Mouse (Mus musculus): ENCODE results near the gene Rnase12. TPM values are rescaled to one million over a fixed set of nuclear protein-coding genes. Genes with fewer than 3 reads are reported as not detected.

Gene Rnase12
- total RNA-seq (2023) = not detected in 2 replicates

DNA sequence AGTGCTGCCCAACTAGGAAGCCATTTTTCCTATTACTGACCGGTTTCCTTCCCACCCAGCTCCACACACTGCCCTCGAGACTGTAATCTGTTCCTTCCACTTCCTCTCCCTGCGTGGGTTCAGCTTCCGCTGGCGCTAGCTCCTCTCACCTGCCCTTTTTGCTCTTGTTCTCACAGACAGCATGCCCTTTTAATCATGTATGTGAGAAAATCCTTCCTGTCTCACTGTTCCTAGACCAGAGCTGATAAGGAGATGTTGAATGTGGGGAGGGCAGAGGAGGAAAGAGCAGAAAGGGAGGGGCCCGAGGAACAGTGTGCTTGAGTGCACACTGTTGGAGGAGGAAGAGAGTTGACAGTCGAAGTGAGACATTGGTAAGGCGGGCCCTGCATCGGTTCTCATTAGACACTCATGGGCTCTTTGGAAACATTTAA, at the start of gene Rnase12:
Gene Rnase12 (minus strand): TSS at position 261 of the 431 bp plus-strand sequence.

DNA sequence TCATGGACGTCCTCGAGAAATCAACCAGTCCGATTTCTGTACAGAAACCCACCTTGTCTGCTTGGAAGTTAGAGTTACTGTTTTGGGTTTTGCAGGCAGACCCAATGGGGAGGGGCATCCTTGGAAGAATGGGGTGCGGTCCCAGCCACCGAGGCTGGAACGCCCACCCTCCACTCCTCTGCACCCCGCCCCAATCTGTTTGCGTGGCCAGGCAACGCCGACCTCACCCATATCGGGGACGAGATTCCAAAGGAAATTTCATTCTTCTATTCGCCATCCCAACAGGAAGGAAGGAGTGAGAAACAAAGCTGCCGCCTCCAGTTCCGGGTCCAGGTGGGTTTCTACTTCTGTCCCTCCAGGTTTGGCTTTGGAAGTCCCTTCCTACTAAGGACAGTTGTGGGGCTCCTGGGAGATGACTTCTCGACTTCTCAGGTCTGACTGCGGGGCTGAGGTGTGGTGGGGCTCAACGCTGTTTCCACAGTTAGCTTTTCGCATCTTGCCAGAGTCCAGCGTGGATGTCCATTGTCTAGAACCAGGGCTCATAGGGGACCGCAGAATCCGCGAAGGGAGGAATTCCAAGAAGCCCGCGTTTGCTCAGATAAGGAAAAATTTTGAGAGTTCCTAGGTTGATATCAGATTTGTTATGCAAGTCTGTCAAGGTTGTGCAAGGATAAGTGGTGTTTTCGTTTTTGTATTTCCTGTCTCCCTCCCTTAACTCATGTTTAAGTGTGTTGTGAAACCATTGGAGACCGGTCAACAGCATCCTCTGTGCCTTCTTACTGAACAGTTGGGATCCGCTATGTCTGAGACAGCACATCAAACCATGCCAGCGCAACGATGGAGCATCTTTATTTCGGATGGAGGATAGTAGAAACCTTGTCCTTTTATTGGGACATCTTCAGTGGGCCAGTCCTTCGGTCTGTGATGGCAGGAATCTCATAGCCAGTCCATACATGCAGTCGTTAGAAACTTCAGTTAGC, 33.8 kb upstream of the Rnase12 start, which contains the start of the genes Rnase4 and Ang:
Gene Rnase4 (plus strand): TSS at position 157 of the 980 bp plus-strand sequence.
Gene Ang (plus strand): TSS at position 230 of the 980 bp plus-strand sequence.

DNA sequence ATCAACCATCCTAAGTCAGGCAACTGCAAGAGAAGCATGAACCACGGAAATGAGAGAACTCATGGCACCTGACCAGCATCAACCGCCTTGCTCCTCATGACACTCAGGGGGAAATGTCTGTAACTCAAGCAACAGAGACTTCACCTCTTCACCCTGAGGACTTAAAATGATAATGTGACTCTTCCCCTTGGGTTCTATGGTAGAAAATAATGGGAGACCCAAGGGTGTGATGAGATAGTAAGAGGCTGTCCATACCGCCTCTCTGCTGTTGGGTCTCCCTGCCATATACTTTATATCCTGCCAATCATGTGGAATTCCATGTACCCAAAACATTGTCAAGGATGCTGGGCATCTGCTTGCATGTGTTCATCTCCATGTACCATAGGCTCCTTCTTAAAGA, 16.9 kb upstream of the Rnase12 start, which contains the start of gene Olfr750:
Gene Olfr750 (minus strand): TSS at position 101 of the 400 bp plus-strand sequence.

DNA sequence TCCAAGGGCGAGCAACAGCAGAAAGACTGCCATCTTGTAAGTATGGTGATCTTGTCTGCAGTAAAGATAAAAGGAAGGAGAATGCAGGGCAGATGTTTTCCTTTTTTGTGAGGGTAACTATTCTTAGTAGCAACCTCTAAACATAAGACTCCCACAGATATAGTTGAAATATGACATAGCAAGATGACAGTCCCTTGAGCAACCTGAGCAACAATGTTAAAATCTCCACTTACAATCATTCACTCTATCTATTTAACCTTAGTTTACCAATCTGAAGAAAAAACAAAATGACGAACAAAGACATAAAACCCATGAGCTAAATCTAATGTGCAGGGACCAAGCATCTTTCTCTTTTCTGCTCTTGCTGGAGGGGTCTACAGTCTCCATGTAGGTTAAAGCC, 7.4 kb downstream of the Rnase12 start, which contains the start of gene Rnase11:
Gene Rnase11 (minus strand): TSS at position 101 of the 400 bp plus-strand sequence.

DNA sequence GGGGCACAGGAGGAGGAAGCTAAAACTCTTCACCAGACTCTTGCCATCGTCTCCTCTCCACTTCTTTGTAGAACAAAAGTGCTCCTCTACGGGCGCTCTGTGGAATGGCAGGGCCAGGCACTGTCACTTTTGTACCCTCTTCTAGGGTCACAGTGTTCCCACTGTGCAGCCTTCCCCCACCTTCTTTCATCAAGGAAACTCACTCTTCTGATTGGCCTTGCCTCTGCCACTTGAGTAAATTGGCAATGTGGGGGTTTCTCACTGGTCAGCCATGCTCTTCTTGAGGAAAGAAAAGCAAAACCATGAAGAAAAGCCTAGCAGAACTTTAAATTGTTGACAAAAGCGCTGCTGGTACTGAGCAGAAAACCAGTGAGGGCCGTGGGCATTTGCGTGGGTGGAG, 15.7 kb downstream of the Rnase12 start, which contains the start of gene Rnase9:
Gene Rnase9 (minus strand): TSS at position 101 of the 400 bp plus-strand sequence.

DNA sequence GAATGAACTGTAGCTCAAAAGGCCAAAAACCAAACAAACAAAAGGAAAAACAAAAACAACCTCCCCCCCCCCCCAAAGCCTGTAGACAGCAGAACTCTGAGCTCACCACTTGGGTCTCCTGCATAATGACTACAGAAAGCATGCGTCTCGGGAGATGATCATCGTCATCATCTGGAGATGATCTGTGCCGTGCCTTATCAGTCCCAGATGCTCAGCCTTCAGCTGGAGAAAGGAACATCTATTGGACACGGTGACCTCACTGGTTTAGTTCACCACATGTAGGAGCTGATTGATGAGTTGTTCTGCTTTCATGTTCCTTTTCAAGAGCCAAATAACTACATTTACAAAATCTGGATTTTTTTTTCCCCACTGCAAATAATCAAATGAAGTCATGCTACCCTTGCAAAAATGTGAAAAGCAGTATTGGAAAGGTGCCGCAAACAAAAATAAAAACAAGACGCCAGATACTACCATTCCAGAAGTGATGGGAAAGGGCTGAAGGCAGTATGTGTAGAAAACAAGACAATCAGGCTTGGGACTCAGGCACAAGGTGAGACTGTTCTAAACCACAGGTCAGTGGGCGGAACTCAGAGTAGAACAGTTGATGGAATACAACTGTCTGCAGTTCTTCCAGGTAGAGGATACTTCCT, 50.2 kb downstream of the Rnase12 start, which contains the start of gene Rnase10:
Gene Rnase10 (plus strand): TSS at position 600 of the 650 bp plus-strand sequence.

Other genes starting within 250 kb of the Rnase12 start
- gene Ccnb1ip1, start 249.9 kb downstream of the Rnase12 start, total RNA-seq (2023) = not detected in 2 replicates
- gene Parp2, start 249.8 kb downstream of the Rnase12 start, total RNA-seq (2023) = 23.5 and 35.4 TPM in 2 replicates
- gene Tep1, start 187.1 kb downstream of the Rnase12 start, total RNA-seq (2023) = 33.7 and 51.6 TPM in 2 replicates
- gene Klhl33, start 160.2 kb downstream of the Rnase12 start, total RNA-seq (2023) = 0.13 and 0.18 TPM in 2 replicates
- 14.8 and 15.6 TPM in 2 replicates for gene Osgep, start 132.8 kb downstream of the Rnase12 start, total RNA-seq (2023)
- gene Apex1, start 132.7 kb downstream of the Rnase12 start, total RNA-seq (2023) = 11.9 and 13.5 TPM in 2 replicates
- 64.3 and 86.6 TPM in 2 replicates for gene Pip4p1, start 126.8 kb downstream of the Rnase12 start, total RNA-seq (2023)
- 55.5 and 66.9 TPM in 2 replicates for gene Pnp, start 126.6 kb downstream of the Rnase12 start, total RNA-seq (2023)
- 43.8 and 69.2 TPM in 2 replicates for gene Gm49342, start 113.1 kb downstream of the Rnase12 start, total RNA-seq (2023)
- 4.6 and 5.7 TPM in 2 replicates for gene Pnp2, start 101.7 kb downstream of the Rnase12 start, total RNA-seq (2023)
- 0.25 TPM in 1 of 2 replicates, not detected in the other for gene Rnase10, start 49.9 kb downstream of the Rnase12 start, total RNA-seq (2023)
- not detected in 2 replicates for gene Rnase9, start 15.8 kb downstream of the Rnase12 start, total RNA-seq (2023)
- gene Rnase11, start 7.5 kb downstream of the Rnase12 start, total RNA-seq (2023) = not detected in 2 replicates
- not detected in 2 replicates for gene Olfr750, start 16.8 kb upstream of the Rnase12 start, total RNA-seq (2023)
- 3.6 and 5.4 TPM in 2 replicates for gene Rnase4, start 33.4 kb upstream of the Rnase12 start, total RNA-seq (2023)
- 2.0 and 3.2 TPM in 2 replicates for gene Ang, start 33.5 kb upstream of the Rnase12 start, total RNA-seq (2023)
- gene Eddm3b, start 56.8 kb upstream of the Rnase12 start, total RNA-seq (2023) = not detected in 2 replicates
- gene Rnase6, start 66.2 kb upstream of the Rnase12 start, total RNA-seq (2023) = 16.8 and 24.9 TPM in 2 replicates
- not detected in 2 replicates for gene Rnase1, start 89.1 kb upstream of the Rnase12 start, total RNA-seq (2023)
- gene Rnase2b, start 104.6 kb upstream of the Rnase12 start, total RNA-seq (2023) = 1.1 and 1.8 TPM in 2 replicates
- gene Ang2, start 141.5 kb upstream of the Rnase12 start, total RNA-seq (2023) = not detected in 2 replicates
- gene Ear14, start 145.7 kb upstream of the Rnase12 start, total RNA-seq (2023) = not detected in 2 replicates
- gene Rnase2a, start 198.5 kb upstream of the Rnase12 start, total RNA-seq (2023) = 17.9 and 43.5 TPM in 2 replicates